Mouse (Mus musculus) kidney, postnatal 36 days (tissue): ENCODE measurements around the gene Shank1.

Experiments used
- DNase-seq, 2 experiments: peaks; one replicate each; pipeline ENCODE4 v3.0.0; 2021 to 2022; ENCODE audit warnings: mixed read lengths in 2 of 2

Gene Shank1

GRCm38 (mm10) chr7:44341119-44341518 lies 31.1 kb downstream of the Shank1 start:
- no peak for DNase-seq

GRCm38 (mm10) chr7:44341714-44342113 lies 31.7 kb downstream of the Shank1 start:
- DNase-seq: no peak

- no peak for DNase-seq
These were observed 33.5 kb downstream of the Shank1 start for GRCm38 (mm10) chr7:44343459-44344015.

GRCm38 (mm10) chr7:44344622-44345021 lies 34.6 kb downstream of the Shank1 start:
- DNase-seq: no peak

- no peak for DNase-seq
These were observed 39.0 kb downstream of the Shank1 start for GRCm38 (mm10) chr7:44349043-44349442.

GRCm38 (mm10) chr7:44350957-44351711 lies 41.1 kb downstream of the Shank1 start:
- DNase-seq: peak; percentile 83 to 85

GRCm38 (mm10) chr7:44351881-44352749 lies 42.1 kb downstream of the Shank1 start:
- DNase-seq: no peak

GRCm38 (mm10) chr7:44352750-44353600 lies 42.9 kb downstream of the Shank1 start:
- no peak for DNase-seq

GRCm38 (mm10) chr7:44353601-44354340 lies 43.7 kb downstream of the Shank1 start:
- peak in 1 of 2 experiments; percentile 72 for DNase-seq

GRCm38 (mm10) chr7:44355411-44355810 lies 45.4 kb downstream of the Shank1 start:
- no peak for DNase-seq

- DNase-seq: peak in 1 of 2 experiments; percentile 13
These were observed 46.8 kb downstream of the Shank1 start for GRCm38 (mm10) chr7:44356590-44357481.

- no peak for DNase-seq
These were observed 47.5 kb downstream of the Shank1 start for GRCm38 (mm10) chr7:44357531-44357930.

- no peak for DNase-seq
These were observed 48.0 kb downstream of the Shank1 start for GRCm38 (mm10) chr7:44358012-44358411.

GRCm38 (mm10) chr7:44358886-44359654 lies 49.0 kb downstream of the Shank1 start:
- no peak for DNase-seq

GRCm38 (mm10) chr7:44359908-44360672 lies 50.0 kb downstream of the Shank1 start:
- peak; percentile 94 to 97 for DNase-seq

- peak in 1 of 2 experiments; percentile 17 for DNase-seq
These were observed 50.8 kb downstream of the Shank1 start for GRCm38 (mm10) chr7:44360792-44361301.

GRCm38 (mm10) chr7:44372678-44373077 lies 62.6 kb downstream of the Shank1 start:
- DNase-seq: no peak

GRCm38 (mm10) chr7:44373460-44373859 lies 63.4 kb downstream of the Shank1 start:
- DNase-seq: no peak
